Mouse (Mus musculus) MEL (cell line): ENCODE data around the gene Mms19.

Source experiments
- BHLHE40 ChIP-seq: IDR thresholded peaks from 2 replicates; pipeline ENCODE4 v1.6.1; 2012; ENCODE audit warnings: low read depth, mild to moderate bottlenecking, inconsistent platforms, low read length, improper control_type of control experiment, borderline replicate concordance
- CHD2 ChIP-seq: IDR thresholded peaks from 2 replicates; pipeline ENCODE4 v1.6.1; 2011; ENCODE audit warnings: low read length, improper control_type of control experiment
- CTCF ChIP-seq, 3 experiments: IDR thresholded peaks in 2 of 3; conservative IDR thresholded peaks in 1 of 3; 2 replicates each; pipeline ENCODE4 v1.5.1; 2011 to 2012; ENCODE audit warnings: low read length in 3 of 3, low read depth in 2 of 3, mild to moderate bottlenecking in 2 of 3, improper control_type of control experiment in 1 of 3, inconsistent platforms in 1 of 3, mixed read lengths in 1 of 3, moderate library complexity in 1 of 3; ENCODE audit not compliant: control insufficient read depth in 1 of 3, insufficient read depth in 1 of 3, poor library complexity in 1 of 3, severe bottlenecking in 1 of 3
- NRF1 ChIP-seq: IDR thresholded peaks from 2 replicates; pipeline ENCODE4 v1.6.1; 2014; ENCODE audit warnings: low read depth, mild to moderate bottlenecking, inconsistent platforms, low read length, improper control_type of control experiment, moderate library complexity; ENCODE audit not compliant: poor library complexity, insufficient read depth, severe bottlenecking
- POLR2A ChIP-seq, 2 experiments: IDR thresholded peaks; 2 replicates each; pipeline ENCODE4 v1.6.1; 2011 to 2012; ENCODE audit warnings: low read length in 2 of 2, mild to moderate bottlenecking in 2 of 2, control low read depth in 1 of 2, improper control_type of control experiment in 1 of 2, low read depth in 1 of 2, moderate library complexity in 1 of 2; ENCODE audit not compliant: control insufficient read depth in 1 of 2, insufficient read depth in 1 of 2, poor library complexity in 1 of 2
- TAL1 ChIP-seq: IDR thresholded peaks from 2 replicates; pipeline ENCODE4 v1.6.1; 2012; ENCODE audit warnings: mild to moderate bottlenecking, inconsistent platforms, low read length, moderate library complexity, mixed read lengths

DNA sequence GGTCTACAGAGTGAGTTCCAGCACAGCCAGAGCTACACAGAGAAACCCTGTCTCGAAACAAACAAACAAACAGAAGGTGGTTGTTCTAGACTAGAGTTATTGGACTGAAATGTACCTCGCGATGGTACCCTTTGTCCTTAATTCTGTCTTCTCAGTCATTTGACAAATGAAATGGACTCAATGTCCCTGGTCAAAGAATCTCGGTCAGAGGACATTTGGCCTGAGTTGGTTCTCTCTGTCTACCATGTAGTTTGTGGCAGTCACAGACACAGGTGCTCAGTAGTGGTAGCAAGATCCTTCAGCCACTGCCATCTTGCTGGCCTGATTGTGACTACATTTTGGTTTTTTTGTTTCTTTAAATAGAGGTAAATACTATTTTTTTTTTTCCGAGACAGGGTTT is 5.0 kb upstream of the Mms19 start:
- TF ChIP-seq BHLHE40 (no peak), CHD2 (no peak), TAL1 (no peak), NRF1 (no peak), POLR2A (IDR thresholded peaks at IDR 0.05; ENCODE audit: control insufficient read depth in 1 of 2, insufficient read depth in 1 of 2, low read depth in 1 of 2, low read length in 2 of 2, poor library complexity in 1 of 2) (no peak), CTCF (IDR thresholded peaks at IDR 0.05 in 2 of 3, conservative IDR thresholded peaks at IDR 0.05 in 1 of 3; ENCODE audit: control insufficient read depth in 1 of 3, insufficient read depth in 1 of 3, low read depth in 2 of 3, low read length in 3 of 3, poor library complexity in 1 of 3, severe bottlenecking in 1 of 3) (no peak)
